Mouse (Mus musculus): ENCODE data around the gene Stx8. TPM values are rescaled to one million over a fixed set of nuclear protein-coding genes. Genes with fewer than 3 reads are reported as not detected.

Stx8 gene
- total and polyA plus RNA-seq, 3 experiments, result 29.5 to 152 (median 30.9) TPM

- no peak overlapping the region for H3K4me3 ChIP-seq (ENCODE audit: control insufficient read depth in 1 of 2, insufficient read depth in 1 of 2, low read depth in 2 of 2, low read length in 2 of 2)
- no peaks in the 10 kb centered on the region for H3K27me3 ChIP-seq (ENCODE audit: control insufficient read depth in 1 of 2, insufficient read depth in 2 of 2, low read length in 2 of 2)
- H3K9ac ChIP-seq (ENCODE audit: control insufficient read depth, low read depth, low read length, poor library complexity, severe bottlenecking), result no peak overlapping the region
- H3K4me1 ChIP-seq (ENCODE audit: control insufficient read depth in 1 of 2, insufficient read depth in 2 of 2, low read length in 2 of 2), result no peaks in the 10 kb centered on the region
- no peak for DNase-seq (ENCODE audit: low read depth, low spot score)
- H3K79me2 ChIP-seq (ENCODE audit: control insufficient read depth, insufficient read depth, low read length, poor library complexity), result no peaks in the 10 kb centered on the region
- no peaks in the 10 kb centered on the region; a peak in 1 of 4 replicates for H3K36me3 ChIP-seq (ENCODE audit: control insufficient read depth in 1 of 2, insufficient read depth in 2 of 2, low read length in 2 of 2)
- no peak overlapping the region for H3K27ac ChIP-seq (ENCODE audit: control insufficient read depth, low read depth, low read length)
- no peaks in the 10 kb centered on the region for H3K9me3 ChIP-seq (replicated peaks; ENCODE audit: insufficient read depth, low read length)
- no peak for TF ChIP-seq MYC (IDR thresholded peaks at IDR 0.05; ENCODE audit: low read depth, low read length)
- no peak for TF ChIP-seq MEF2A (IDR thresholded peaks at IDR 0.05; ENCODE audit: extremely low read depth, insufficient replicate concordance, low read depth, low read length, poor library complexity, severe bottlenecking)
- TF ChIP-seq MAX (IDR thresholded peaks at IDR 0.05; ENCODE audit: low read length), result no peak
- TF ChIP-seq UBTF (IDR thresholded peaks at IDR 0.05; ENCODE audit: borderline replicate concordance, insufficient read depth, low read depth, low read length), result no peak
- TF ChIP-seq NRF1 (IDR thresholded peaks at IDR 0.05; ENCODE audit: insufficient read depth, low read depth, low read length, poor library complexity, severe bottlenecking), result no peak
- no peak for TF ChIP-seq TAL1 (IDR thresholded peaks at IDR 0.05; ENCODE audit: low read length)
- TF ChIP-seq TBP (IDR thresholded peaks at IDR 0.05; ENCODE audit: low read depth, low read length), result no peak
- TF ChIP-seq ELF1 (IDR thresholded peaks at IDR 0.05; ENCODE audit: low read depth, low read length), result no peak
- TF ChIP-seq E2F4 (IDR thresholded peaks at IDR 0.05; ENCODE audit: borderline replicate concordance, low read depth, low read length), result no peak
Measured at GRCm38 (mm10) chr11:68033331-68033926, 67.4 kb downstream of the Stx8 start.

- no peak for DNase-seq (ENCODE audit: low read depth, low spot score)
- Histone ChIP-seq H3K4me1 (ENCODE audit: control insufficient read depth in 1 of 2, insufficient read depth in 2 of 2, low read length in 2 of 2) (no peaks in the 10 kb centered on the region), H3K9ac (ENCODE audit: control insufficient read depth, low read depth, low read length, poor library complexity, severe bottlenecking) (no peak overlapping the region), H3K27me3 (ENCODE audit: control insufficient read depth in 1 of 2, insufficient read depth in 2 of 2, low read length in 2 of 2) (no peaks in the 10 kb centered on the region), H3K27ac (ENCODE audit: control insufficient read depth, low read depth, low read length) (no peak overlapping the region), H3K4me3 (ENCODE audit: control insufficient read depth in 1 of 2, insufficient read depth in 1 of 2, low read depth in 2 of 2, low read length in 2 of 2) (no peak overlapping the region), H3K79me2 (ENCODE audit: control insufficient read depth, insufficient read depth, low read length, poor library complexity) (no peaks in the 10 kb centered on the region), H3K9me3 (replicated peaks; ENCODE audit: insufficient read depth, low read length) (no peaks in the 10 kb centered on the region), H3K36me3 (ENCODE audit: control insufficient read depth in 1 of 2, insufficient read depth in 2 of 2, low read length in 2 of 2) (no peaks in the 10 kb centered on the region)
- no peak for TF ChIP-seq CHD2 (IDR thresholded peaks at IDR 0.05; ENCODE audit: low read length)
- TF ChIP-seq TCF12 (IDR thresholded peaks at IDR 0.05; ENCODE audit: low read depth, low read length), result no peak
- TF ChIP-seq BHLHE40 (IDR thresholded peaks at IDR 0.05; ENCODE audit: borderline replicate concordance, low read depth, low read length), result no peak
- TF ChIP-seq ZC3H11A (IDR thresholded peaks at IDR 0.05; ENCODE audit: low read depth, low read length), result no peak
- TF ChIP-seq ZNF384 (IDR thresholded peaks at IDR 0.05; ENCODE audit: low read depth, low read length), result no peak
Measured at GRCm38 (mm10) chr11:68034422-68034821, 68.4 kb downstream of the Stx8 start.
